Mouse (Mus musculus) midbrain, embryonic 12.5 days (tissue): ENCODE measurements around the gene Dnajc13. TPM values are rescaled to one million over a fixed set of nuclear protein-coding genes. Genes with fewer than 3 reads are reported as not detected.

Source experiments
- ATAC-seq: fragments of 200-750 bp; cut with Nextera tagmentation; 2 replicates; pipeline ENCODE4 v1.8.0; 2017; ENCODE audit warnings: low read depth, moderate TSS enrichment, moderate library complexity; ENCODE audit not compliant: low FRiP score
- H3K27ac ChIP-seq: fragments of 300-500 bp; sonication (generic); replicated peaks from 2 replicates; pipeline ENCODE4 v1.5.1; 2016; ENCODE audit warnings: mild to moderate bottlenecking
- H3K27me3 ChIP-seq: fragments of 300-500 bp; sonication (generic); 2 replicates; pipeline ENCODE4 v1.6.1; 2016; ENCODE audit warnings: mild to moderate bottlenecking
- H3K36me3 ChIP-seq: fragments of 300-500 bp; sonication (generic); 2 replicates; pipeline ENCODE4 v1.6.1; 2016
- H3K4me1 ChIP-seq: fragments of 300-500 bp; sonication (generic); 2 replicates; pipeline ENCODE4 v1.6.1; 2016
- H3K4me2 ChIP-seq: fragments of 300-500 bp; sonication (generic); replicated peaks from 2 replicates; pipeline ENCODE4 v1.6.1; 2016; ENCODE audit warnings: mild to moderate bottlenecking, moderate library complexity
- H3K4me3 ChIP-seq: fragments of 300-500 bp; sonication (generic); 2 replicates; pipeline ENCODE4 v1.5.1; 2016; ENCODE audit warnings: mild to moderate bottlenecking
- H3K9ac ChIP-seq: fragments of 300-500 bp; sonication (generic); replicated peaks from 2 replicates; pipeline ENCODE4 v1.6.1; 2016; ENCODE audit warnings: mild to moderate bottlenecking, moderate library complexity
- H3K9me3 ChIP-seq: fragments of 300-500 bp; sonication (generic); 2 replicates; pipeline ENCODE4 v1.6.1; 2016; ENCODE audit warnings: mild to moderate bottlenecking
- WGBS: fragments of 180-500 bp; shearing (Covaris S2); methylation state at CpG from one replicate; pipeline ENCODE4 v1.1.7; 2016; 5-methylcytosine and 5-hydroxymethylcytosine counted together
- polyA plus RNA-seq: library from polyadenylated mRNA; unstranded; fragments of >200 nt; fragmentation: Nextera tagmentation; extraction: Ambion mirVana; gene quantifications from 2 replicates; pipeline ENCODE4 v1.2.1, GENCODE M21; 2016

Gene Dnajc13
- polyA plus RNA-seq, 1 experiment from 2014 or later = 24.2 TPM

- Histone ChIP-seq H3K9ac (no peak overlapping the region), H3K36me3 (peaks cover 75% of the 10 kb centered on the region), H3K27ac (no peak overlapping the region), H3K4me1 (no peaks in the 10 kb centered on the region), H3K9me3 (no peaks in the 10 kb centered on the region), H3K4me3 (no peak overlapping the region), H3K4me2 (no peak overlapping the region), H3K27me3 (no peaks in the 10 kb centered on the region)
- 89% methylated on average over 6 of the region's 6 CpGs for WGBS
- no peak for ATAC-seq
Measured at GRCm38 (mm10) chr9:104171651-104172050, 91.1 kb downstream of the Dnajc13 start.

- H3K27ac ChIP-seq = no peak overlapping the region
- 95% methylated on average over 10 of the region's 10 CpGs for WGBS
Measured at GRCm38 (mm10) chr9:104169986-104170385, 92.7 kb downstream of the Dnajc13 start.

DNA sequence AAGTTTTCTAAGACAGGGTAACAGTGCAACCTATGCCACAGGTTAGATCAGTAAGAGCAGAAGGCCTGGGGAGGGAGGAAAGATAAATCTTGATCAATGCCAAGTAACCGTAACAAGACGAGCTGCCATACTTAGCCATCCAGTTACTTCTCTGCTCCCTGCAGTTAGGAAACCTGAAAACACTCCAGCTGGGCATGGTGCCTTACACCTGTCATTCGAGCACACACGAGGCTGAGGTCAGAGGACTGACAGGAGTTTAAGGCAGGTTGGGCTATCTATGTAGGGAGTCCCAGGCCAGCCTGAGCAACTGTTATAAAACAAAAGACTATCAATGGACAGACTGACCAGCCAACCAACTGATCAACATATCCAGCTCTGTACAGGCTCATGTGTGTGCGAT is 96.8 kb downstream of the Dnajc13 start:
- no peaks in the 10 kb centered on the region for H3K4me1 ChIP-seq
- ATAC-seq = no peak
- H3K9me3 ChIP-seq = no peaks in the 10 kb centered on the region
- H3K4me2 ChIP-seq = no peak overlapping the region
- H3K4me3 ChIP-seq = no peak overlapping the region
- no peak overlapping the region for H3K9ac ChIP-seq
- 94% methylated on average over 5 of the region's 5 CpGs for WGBS
- no peaks in the 10 kb centered on the region for H3K27me3 ChIP-seq
- peaks cover 82% of the 10 kb centered on the region for H3K36me3 ChIP-seq
- H3K27ac ChIP-seq = no peak overlapping the region

More at GRCm38 (mm10) chr9:104169986-104170385, 92.7 kb downstream of the Dnajc13 start:
- Histone ChIP-seq H3K9ac (no peak overlapping the region), H3K9me3 (no peaks in the 10 kb centered on the region), H3K4me1 (no peaks in the 10 kb centered on the region), H3K27me3 (no peaks in the 10 kb centered on the region), H3K36me3 (peaks cover 73% of the 10 kb centered on the region), H3K4me2 (no peak overlapping the region), H3K4me3 (no peak overlapping the region)
- ATAC-seq = no peak

GRCm38 (mm10) chr9:104164194-104164593 is 98.5 kb downstream of the Dnajc13 start:
- no peak overlapping the region for H3K9ac ChIP-seq
- H3K9me3 ChIP-seq = no peaks in the 10 kb centered on the region
- ATAC-seq = no peak
- H3K4me3 ChIP-seq = no peak overlapping the region
- no peak overlapping the region for H3K4me2 ChIP-seq
- no peaks in the 10 kb centered on the region for H3K4me1 ChIP-seq
- 88% methylated on average over 5 of the region's 5 CpGs for WGBS
- peaks cover 89% of the 10 kb centered on the region for H3K36me3 ChIP-seq
- H3K27ac ChIP-seq = no peak overlapping the region
- H3K27me3 ChIP-seq = no peaks in the 10 kb centered on the region

GRCm38 (mm10) chr9:104161117-104161516 is 101.6 kb downstream of the Dnajc13 start:
- Histone ChIP-seq H3K27me3 (no peaks in the 10 kb centered on the region), H3K9ac (no peak overlapping the region), H3K4me3 (no peak overlapping the region), H3K36me3 (peaks cover 95% of the 10 kb centered on the region), H3K4me1 (no peaks in the 10 kb centered on the region), H3K9me3 (no peaks in the 10 kb centered on the region), H3K4me2 (no peak overlapping the region), H3K27ac (no peak overlapping the region)
- no peak for ATAC-seq
- 83% methylated on average over 7 of the region's 7 CpGs for WGBS

GRCm38 (mm10) chr9:104157291-104157690 is 105.4 kb downstream of the Dnajc13 start:
- Histone ChIP-seq H3K4me2 (no peak overlapping the region), H3K4me1 (no peaks in the 10 kb centered on the region), H3K27ac (no peak overlapping the region), H3K4me3 (no peak overlapping the region), H3K27me3 (no peaks in the 10 kb centered on the region), H3K9ac (no peak overlapping the region), H3K9me3 (no peaks in the 10 kb centered on the region), H3K36me3 (peaks cover 96% of the 10 kb centered on the region)
- WGBS = 95% methylated on average over 7 of the region's 7 CpGs
- no peak for ATAC-seq

GRCm38 (mm10) chr9:104156506-104156905 is 106.2 kb downstream of the Dnajc13 start:
- H3K4me3 ChIP-seq = no peak overlapping the region
- ATAC-seq = no peak
- H3K27me3 ChIP-seq = no peaks in the 10 kb centered on the region
- no peak overlapping the region for H3K9ac ChIP-seq
- no peaks in the 10 kb centered on the region for H3K4me1 ChIP-seq
- no peak overlapping the region for H3K27ac ChIP-seq
- no peak overlapping the region for H3K4me2 ChIP-seq
- H3K36me3 ChIP-seq = peaks cover 96% of the 10 kb centered on the region
- H3K9me3 ChIP-seq = no peaks in the 10 kb centered on the region
- WGBS = 96% methylated on average over 8 of the region's 8 CpGs

GRCm38 (mm10) chr9:104155100-104155715 is 107.5 kb downstream of the Dnajc13 start:
- Histone ChIP-seq H3K9me3 (no peaks in the 10 kb centered on the region), H3K27me3 (no peaks in the 10 kb centered on the region), H3K36me3 (peaks cover 89% of the 10 kb centered on the region), H3K4me3 (no peak overlapping the region), H3K4me2 (no peak overlapping the region), H3K27ac (no peak overlapping the region), H3K9ac (no peak overlapping the region), H3K4me1 (no peaks in the 10 kb centered on the region)
- no peak for ATAC-seq
- 97% methylated on average over 14 of the region's 14 CpGs for WGBS

GRCm38 (mm10) chr9:104152121-104152520 is 110.6 kb downstream of the Dnajc13 start:
- peaks cover 60% of the 10 kb centered on the region for H3K36me3 ChIP-seq
- 95% methylated on average over 7 of the region's 7 CpGs for WGBS

DNA sequence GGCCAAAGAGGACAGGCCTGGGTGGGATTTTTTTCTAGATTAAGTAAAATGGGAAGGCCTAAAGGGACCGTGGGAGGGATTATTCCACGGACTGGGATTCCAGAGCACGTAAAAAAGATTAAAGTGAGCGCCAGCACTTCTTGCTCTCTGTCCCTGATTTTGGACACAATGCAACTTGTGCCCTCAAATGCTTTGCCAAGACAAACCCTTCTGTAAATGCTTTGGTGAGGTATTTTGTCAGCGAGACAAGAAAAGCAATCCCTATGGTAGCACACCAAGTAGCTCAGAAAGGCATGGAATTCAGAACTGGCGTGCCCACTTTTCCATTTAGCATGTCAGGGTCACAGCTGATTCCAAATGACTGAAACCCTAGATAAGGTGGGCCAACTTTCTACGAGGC is 113.8 kb downstream of the Dnajc13 start:
- Histone ChIP-seq H3K4me2 (no peak overlapping the region), H3K9ac (no peak overlapping the region), H3K4me3 (no peak overlapping the region), H3K27ac (no peak overlapping the region), H3K36me3 (peaks cover 28% of the 10 kb centered on the region), H3K27me3 (no peaks in the 10 kb centered on the region), H3K4me1 (no peaks in the 10 kb centered on the region), H3K9me3 (no peaks in the 10 kb centered on the region)
- WGBS = 96% methylated on average over 7 of the region's 7 CpGs
- no peak for ATAC-seq

More at GRCm38 (mm10) chr9:104152121-104152520, 110.6 kb downstream of the Dnajc13 start:
- no peaks in the 10 kb centered on the region for H3K27me3 ChIP-seq
- H3K4me1 ChIP-seq = no peaks in the 10 kb centered on the region
- H3K9ac ChIP-seq = no peak overlapping the region
- H3K9me3 ChIP-seq = no peaks in the 10 kb centered on the region
- H3K27ac ChIP-seq = no peak overlapping the region
- H3K4me3 ChIP-seq = no peak overlapping the region
- no peak overlapping the region for H3K4me2 ChIP-seq
- ATAC-seq = no peak

GRCm38 (mm10) chr9:104146683-104147082 is 116.0 kb downstream of the Dnajc13 start:
- ATAC-seq = no peak
- Histone ChIP-seq H3K27ac (no peak overlapping the region), H3K4me3 (no peak overlapping the region), H3K4me2 (no peak overlapping the region), H3K36me3 (peaks cover 8% of the 10 kb centered on the region), H3K9ac (no peak overlapping the region), H3K27me3 (no peaks in the 10 kb centered on the region), H3K9me3 (no peaks in the 10 kb centered on the region), H3K4me1 (no peaks in the 10 kb centered on the region)
- 86% methylated on average over 7 of the region's 7 CpGs for WGBS

DNA sequence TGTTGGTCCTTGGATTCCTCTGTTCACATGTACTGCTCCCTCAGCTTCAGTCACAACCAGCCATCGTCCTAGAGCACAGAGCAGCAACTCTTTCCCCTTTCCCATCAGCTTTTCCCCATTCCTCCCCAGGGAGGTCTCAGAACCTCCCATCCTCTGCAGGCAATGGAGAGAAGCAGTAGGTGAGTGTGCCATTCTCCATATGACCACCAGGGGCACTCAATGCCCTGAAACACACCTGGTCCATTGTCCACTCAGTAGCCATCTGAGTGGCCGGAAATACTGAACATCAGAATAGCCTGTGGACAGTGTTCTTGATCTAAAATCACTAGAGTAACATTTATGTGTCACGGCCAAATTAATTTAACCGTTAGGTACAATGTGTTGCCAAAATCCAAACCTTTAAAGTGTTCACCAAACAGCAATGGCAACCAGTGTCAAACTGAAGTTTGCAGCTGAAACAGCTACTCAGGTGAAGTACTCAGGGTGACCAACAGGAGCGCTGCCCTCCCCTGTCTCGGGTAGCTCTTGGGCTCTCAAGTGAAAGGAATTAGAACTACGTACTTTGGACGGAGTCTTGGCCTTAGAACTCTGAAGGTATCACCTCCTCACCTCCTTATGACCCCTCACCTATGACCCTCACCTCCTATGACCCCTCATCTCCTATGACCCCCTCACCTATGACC is 118.3 kb downstream of the Dnajc13 start:
- H3K9me3 ChIP-seq = no peaks in the 10 kb centered on the region
- H3K36me3 ChIP-seq = no peaks in the 10 kb centered on the region
- no peak overlapping the region for H3K4me2 ChIP-seq
- H3K4me1 ChIP-seq = no peaks in the 10 kb centered on the region
- no peak for ATAC-seq
- no peaks in the 10 kb centered on the region for H3K27me3 ChIP-seq
- no peak overlapping the region for H3K27ac ChIP-seq
- 83% methylated on average over 8 of the region's 8 CpGs for WGBS
- H3K9ac ChIP-seq = no peak overlapping the region
- no peak overlapping the region for H3K4me3 ChIP-seq
